Mouse (Mus musculus) embryonic fibroblast, embryonic 13.5 days (primary cell): ENCODE measurements at regions not wholly inside any gene's neighbourhood (a gene's known extent, or its start where the extent isn't known, plus 50 kb on each side); places are given as distances from the start of the nearest gene placed in this dataset.

ENCODE experiments used
- CTCF ChIP-seq: IDR thresholded peaks from 2 replicates; pipeline ENCODE4 v1.5.1; 2011; ENCODE audit warnings: mild to moderate bottlenecking, control low read depth, low read length, moderate library complexity, borderline replicate concordance; ENCODE audit not compliant: insufficient read depth
- POLR2A ChIP-seq: IDR thresholded peaks from 2 replicates; pipeline ENCODE4 v1.6.1; 2011; ENCODE audit warnings: low read depth, mild to moderate bottlenecking, control low read depth, low read length, moderate library complexity

GRCm38 (mm10) chr2:128249188-128249587 lies 123.3 kb downstream of the Bcl2l11 start:
- TF ChIP-seq CTCF (no peak), POLR2A (no peak)
